Mouse (Mus musculus) WW6 (cell line): ENCODE data around the gene Pcgf3.

Experiments used
- DNase-seq: peaks from one replicate; pipeline ENCODE4 v3.0.0-alpha.2; 2013; ENCODE audit warnings: low read depth, low spot score

The Pcgf3 gene

DNA sequence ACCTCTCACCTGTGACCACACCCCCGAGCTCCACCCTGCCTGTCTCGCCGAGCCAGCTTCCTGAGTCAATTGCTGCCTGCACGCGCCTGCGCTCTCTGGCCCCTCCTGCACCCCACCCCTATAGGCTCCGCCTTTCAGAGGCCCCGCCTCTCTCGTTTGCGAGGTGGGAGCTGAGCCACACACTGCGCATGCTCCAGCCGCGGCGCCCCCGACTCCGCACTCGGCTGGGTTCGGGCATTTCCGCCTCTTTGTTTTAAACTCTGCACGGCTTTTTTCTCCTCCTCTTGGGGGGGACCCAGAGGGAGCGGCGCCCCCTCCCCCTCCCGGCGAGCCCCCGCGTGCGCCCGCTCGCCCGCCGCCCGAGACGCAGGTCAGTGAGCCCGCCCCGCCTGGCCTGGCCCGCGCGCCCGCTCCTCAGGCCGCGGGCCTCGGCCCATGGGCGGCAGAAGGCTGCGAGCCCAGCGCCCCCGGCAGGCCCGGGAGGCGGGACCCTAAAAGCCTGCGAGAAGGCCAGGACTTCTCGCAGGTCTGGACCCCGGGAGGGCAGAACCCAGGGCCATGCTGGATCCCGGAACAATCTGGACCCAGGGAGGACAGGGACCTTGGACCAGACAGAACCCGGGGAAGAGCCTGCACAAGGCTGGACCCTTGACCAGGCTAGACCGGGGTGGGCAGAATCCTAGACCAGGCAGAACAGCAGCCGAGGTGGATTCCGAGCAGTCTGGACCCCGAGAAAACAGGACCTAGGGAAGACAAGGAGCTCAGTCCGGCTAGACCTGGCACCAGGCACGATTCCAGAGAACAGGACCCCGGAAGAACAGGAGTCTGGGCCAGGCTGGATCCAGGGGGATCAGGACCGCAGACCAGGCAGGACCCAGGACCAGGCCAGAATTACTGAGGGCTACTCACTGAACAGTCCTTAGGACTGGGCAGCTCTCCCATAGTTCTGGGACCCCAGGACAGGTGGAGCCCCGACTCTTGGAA lies at the start of gene Pcgf3:
Gene Pcgf3, plus strand, starts transcription at position 151 of the 984 bp plus-strand sequence.
- peak; percentile 90 for DNase-seq

DNA sequence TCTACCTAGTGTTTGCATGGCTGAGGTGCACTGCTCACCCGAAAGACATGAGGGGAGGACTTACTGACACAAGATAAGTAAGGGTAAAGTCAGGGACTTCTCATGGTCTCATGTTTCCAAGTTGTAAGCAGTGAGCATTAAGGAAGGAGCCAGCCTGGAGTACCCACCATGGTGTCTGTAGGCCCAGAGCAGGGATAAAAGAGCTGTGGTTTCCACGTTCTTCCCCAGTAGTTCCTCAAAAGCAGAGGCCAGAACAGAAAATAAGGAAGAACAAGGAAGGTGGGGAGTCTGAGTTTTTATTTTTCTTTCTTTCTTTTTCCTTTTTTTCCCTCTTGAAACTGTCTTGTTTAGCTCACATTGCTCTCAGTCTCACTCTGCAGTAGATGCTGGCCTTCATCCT lies 46.3 kb upstream of the Pcgf3 start:
- DNase-seq, result no peak

DNA sequence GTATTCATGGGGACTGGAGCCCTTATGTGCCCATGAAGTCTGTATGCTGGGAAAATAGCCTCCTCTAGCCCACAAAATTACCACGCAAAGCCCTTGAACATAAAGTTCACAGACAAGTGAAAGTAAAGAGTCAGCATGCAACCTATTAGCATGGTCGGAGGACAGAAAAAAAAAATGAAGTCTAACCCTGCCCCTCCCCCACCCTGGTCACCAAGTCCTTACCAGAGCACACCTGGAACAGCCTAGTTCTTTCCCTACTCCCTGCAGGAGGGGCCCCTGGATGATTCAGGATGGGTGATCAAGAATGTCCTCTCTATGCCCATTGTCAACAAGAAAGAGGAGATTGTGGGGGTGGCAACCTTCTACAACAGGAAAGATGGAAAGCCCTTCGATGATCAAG lies 38.3 kb upstream of the Pcgf3 start:
- DNase-seq, result no peak

DNA sequence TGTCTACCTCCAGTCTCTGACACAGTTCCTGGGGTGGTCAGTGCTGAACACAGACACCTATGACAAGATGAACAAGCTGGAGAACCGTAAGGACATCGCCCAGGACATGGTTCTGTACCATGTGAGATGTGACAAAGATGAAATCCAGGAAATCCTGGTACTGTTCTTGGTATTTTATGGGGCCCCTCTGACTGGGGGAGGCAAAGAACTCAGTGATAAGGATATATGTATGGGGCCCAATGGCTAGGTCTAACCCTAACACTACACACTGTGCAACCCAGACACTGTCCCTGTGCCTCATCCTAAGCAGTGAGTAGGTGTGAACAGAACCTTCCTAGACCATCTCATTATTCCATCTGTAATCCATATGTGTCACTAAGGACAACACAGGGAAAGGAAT lies 37.6 kb upstream of the Pcgf3 start:
- no peak for DNase-seq

DNA sequence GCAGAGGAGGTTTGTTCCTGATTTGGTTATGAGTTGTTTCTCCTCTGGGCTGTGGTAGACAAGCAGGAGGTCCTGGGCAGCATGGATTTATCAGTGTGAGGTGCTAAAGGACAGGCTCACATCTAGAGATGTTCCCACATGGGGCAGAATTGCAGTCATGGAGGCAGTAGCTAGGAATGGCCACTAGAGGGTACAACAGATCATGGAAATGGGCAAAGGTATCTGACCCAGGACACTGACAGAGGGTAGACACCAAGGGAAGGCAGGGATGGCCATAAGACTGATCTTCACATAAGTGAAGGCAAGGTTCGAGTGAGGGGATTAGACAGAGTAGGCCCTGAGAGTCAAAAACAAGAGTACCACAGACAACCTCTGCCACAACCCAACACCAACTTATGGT lies 33.8 kb upstream of the Pcgf3 start:
- peak; percentile 33 for DNase-seq

DNA sequence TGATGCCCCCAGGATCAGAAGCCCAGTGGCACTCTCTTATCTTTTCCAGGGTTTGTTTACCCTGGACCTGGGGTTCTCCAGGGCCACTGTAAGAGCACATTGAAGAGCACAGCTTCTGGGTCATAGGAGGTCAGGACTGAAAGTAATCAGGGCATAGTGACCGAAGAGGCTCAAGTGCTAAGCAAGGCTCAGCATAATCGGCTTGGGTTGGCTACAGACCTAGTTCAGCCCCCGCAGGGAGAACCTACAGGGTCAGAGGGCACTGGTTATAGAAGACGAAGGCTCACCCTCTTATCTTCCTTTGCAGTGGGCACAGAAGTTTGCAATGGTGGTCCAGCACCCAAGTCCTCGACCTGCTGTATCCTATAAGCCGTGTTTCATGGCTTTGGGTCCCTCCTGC lies 29.8 kb upstream of the Pcgf3 start:
- no peak for DNase-seq

DNA sequence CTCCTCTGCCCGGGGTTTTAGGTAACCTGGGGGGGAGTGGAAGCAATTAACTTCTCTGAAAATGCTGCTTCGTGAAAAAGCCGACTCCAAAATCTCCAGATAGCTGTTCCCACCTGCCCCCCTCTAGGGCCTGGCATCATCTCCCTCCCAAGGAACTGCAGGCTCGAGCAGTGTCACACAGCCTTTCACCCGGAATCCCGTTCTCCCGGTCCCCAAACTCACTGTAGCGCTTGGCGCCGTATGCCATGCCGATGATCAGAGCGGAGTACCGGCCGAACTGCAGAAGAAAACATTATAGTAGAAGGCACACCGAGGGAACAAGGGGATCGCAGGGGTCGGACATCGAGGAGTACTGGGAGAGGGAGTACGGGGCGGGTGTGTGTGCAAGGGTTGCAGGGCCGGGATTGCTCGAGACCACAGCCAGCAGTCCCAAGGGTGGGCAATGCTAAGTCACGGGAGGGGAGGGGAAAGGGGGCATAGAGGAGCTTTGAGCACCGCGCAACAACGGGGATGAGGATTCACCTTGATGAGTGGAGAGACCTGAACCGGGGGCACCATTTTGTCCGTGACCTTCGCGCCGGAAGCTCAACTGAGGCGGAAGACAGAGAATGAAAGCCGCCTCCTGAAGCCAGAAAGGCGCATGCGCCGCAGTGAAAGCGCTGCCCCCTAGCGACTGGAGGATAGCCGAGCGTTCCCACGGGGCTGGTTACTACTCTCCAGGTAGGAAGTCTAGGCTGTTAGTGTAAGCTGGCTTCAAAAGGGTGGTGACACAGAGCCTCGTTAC lies 27.0 kb upstream of the Pcgf3 start, which contains the start of gene Atp5k:
Gene Atp5k, minus strand, starts transcription at position 645 of the 784 bp plus-strand sequence.
- peak; percentile 83 for DNase-seq

DNA sequence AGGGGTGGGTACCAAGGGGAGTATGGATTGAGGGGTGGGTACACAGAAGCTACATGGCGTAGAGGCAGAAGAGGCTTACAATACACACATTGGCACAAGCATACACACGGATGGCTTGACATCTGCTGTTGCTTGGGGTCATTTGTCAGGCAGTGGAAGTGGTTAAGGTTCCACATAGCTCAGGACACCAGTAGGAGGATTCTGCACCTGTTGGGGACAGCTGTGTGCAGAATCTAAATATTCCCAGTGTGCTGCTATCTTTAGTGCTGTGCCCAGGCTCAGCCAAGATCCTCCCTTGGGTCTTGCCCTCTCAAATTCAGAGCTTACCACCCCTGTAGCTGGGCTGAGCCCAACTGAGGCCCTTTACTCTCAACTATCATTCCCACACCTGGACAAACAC lies 24.9 kb upstream of the Pcgf3 start:
- no peak for DNase-seq

DNA sequence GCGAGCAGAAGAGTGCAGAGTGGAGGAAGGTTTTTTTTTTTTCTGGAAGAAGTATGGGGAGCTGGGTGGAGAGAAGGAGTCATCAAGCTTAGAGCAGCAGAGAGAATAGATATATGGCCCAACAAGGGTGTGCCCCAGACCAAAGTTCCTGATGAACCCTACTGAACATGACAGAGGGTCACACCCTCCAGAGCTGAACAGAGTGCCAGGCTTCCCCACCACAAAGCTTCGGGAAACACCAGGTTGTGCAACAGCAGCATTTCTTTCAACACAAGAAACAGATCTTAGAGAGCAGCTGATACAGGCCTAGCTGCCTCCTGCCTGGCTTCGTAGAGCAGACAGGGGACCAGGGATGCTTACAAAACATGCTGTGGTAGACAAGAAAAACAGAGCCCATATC lies 14.1 kb upstream of the Pcgf3 start:
- no peak for DNase-seq

DNA sequence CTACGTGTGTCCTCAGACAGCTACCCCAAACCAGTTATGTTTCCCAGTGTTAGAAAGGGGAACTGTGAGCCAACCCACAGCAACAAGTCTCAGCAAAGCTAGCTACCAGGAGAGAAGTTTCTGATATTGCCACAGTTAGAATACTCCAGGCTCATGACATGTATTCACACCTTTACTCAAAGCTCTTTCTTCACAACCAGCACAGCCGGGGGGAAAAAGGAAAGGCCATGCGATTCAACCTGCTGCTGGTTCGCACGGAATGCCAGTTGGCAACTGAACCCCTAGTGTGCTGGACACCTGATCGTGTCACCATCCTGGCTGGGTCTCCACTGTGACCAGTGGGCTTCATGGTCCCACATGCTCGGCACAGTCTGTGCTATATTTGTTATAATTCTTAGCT lies 13.2 kb upstream of the Pcgf3 start:
- no peak for DNase-seq

DNA sequence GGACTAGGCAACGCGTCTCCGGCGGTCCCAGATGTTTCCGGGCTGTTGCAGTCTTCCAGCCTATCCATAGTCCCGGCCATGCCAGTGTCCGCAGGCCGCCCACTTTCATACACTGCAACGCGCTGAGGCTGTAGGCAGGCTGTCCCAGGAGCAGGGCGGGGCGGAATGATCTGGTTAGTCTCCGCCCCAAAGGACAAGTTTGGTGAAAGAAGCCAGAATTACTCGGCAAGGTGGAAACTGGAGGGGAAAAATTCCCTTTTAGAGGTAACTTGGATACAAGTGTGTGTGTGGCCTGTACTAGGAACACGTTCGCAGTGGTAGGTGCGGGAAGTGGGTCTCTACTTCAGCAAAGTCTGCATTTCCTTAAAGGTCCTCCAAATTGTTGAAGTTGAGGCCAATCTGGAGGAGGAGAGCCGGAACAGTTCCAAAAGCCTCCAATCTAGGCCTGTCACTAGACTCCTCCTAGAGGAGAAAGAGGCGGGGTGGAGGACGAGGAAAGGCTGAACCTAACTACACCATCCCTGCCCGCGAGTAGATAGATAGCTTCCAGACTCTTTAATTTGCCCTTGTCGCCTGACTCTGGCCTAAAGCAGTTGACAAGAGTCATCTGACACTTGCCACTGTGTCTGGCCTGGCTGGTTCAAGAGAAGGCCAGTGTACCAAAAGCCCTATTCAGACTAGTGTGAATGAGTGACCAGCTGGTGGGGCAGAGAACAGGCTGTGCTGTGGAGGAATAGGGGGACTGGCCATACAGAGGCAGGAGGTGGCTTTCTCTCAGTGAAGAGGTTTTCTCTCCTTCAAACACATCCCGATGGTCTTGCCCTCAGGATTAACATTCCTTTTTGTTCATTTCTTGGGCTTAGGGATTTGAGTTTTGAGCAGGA lies 12.0 kb upstream of the Pcgf3 start, which contains the start of gene Mfsd7a:
Gene Mfsd7a, minus strand, starts transcription at position 107 of the 884 bp plus-strand sequence.
- DNase-seq, result no peak

DNA sequence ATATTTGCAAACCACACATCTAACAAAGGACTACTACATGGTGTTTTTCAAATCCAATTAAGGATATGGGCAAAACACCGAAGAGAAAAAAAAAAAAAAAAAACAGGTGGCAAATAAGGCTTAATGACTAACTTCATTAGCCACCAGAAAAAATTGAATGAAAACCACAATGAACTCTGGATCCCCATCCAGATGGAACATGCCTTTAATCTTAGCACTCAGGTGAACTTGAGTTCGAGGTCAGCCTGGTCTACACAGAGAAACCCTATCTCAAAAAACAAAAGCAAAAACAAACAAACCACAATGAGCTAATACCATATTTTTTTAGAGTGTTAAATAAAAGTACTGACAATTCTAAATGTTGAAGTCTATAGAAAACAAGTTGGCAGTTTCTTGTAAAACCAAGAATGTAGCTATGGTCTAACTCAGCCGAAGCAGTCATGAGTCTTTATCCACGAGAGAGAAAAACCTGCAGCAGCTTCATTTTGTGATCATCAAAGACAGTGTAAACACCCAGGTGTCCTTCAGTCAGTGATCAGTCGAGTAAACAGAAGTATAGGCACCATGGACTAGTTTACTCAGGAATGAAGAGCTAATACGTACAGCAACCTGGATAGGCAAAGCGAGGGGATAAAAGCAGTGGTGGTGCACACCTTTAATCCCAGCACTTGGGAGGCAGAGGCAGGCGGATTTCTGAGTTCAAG lies 10.0 kb upstream of the Pcgf3 start:
- DNase-seq, result no peak

DNA sequence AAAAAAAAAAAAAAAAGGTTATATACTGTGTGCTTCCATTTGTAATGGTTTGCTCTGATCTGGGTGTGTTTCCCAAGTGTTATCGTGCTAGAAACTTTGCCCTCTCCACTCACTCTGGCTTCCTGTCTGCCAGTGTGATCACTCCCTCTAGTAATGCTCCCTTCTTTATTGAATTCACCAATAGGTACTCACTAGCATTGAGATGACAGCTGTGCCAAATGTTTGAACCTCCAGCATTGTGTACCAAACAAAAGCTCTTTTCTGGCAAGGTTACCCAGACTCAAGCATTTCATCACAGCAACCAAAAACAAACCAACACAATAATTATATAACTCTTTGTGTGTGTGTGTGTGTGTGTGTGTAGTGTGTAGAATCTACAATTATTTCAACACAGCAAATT lies 9.4 kb upstream of the Pcgf3 start:
- no peak for DNase-seq

DNA sequence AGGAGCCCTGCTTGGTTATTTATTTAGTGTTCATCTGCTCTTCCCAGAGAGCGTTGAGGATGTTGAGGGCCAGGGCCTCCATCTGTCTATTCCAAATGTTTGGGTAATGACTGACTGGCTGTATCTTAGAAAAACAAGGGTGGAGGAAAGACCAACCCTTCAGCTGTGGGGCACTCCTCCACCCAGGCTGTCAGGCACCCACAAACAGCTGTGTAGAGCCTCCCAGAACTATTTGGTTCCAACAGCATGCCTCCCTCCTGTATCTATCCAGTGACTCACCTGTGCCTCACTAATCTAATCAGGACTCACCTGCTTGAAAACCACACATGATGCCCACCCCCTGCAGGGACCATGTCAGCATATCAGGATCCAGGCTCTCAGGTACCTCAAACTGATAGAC lies 8.6 kb upstream of the Pcgf3 start:
- no peak for DNase-seq

DNA sequence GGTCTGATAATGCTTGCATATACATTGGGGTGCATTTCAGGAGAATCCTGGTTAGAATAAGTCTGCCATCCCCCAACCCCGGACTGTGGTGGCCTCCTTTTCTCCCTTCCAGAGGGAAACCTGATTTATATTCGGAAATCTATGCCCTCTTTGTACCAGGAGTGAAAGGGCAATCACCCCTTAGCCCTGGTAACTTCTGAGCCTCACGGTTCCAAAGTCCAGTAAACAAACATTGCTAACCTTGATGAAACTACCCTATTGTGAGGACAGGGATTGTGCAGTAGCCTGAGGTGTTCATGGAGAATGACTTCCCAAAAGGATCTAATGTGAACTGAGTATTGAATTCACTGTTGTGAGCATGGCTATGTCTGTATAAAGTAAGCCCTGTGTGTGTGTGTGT lies 6.9 kb upstream of the Pcgf3 start:
- DNase-seq, result no peak

DNA sequence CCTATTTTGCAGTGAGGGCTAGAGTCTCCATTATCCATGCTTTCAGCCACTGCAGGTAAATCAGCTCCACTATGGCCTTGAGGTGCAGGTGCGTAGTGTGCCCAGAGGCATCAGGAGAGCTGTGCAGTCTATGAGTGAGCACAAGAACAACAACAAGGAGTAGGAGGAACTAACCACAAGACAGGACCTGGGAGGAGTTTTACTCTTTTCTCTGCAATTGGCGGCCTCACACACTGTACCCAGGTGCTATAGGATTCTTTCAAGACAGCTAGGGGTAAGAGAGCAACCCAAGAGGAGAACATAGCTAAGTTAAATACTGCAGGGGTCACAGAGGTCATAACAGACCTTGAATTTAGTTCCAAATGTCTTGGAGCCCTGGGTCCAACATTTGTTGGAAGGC lies 2.3 kb upstream of the Pcgf3 start:
- no peak for DNase-seq

DNA sequence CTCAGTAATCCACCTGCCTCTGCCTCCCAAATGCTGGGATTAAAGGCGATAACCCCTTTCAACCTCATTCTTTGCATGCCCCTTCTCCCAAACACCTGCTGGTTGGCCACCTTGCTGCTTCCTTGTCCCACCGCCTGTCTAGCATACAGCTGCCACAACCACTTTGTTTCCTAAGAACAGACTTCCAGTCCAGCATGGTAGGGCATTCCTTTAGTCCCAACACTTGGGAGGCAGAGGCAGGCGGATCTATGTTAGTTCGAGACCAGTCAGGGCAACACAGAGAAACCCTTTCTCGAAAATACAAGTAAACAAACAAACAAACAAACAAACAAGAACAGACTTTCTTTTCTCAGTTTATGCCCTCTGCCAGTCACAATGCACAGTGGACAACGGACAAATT lies 571 bp upstream of the Pcgf3 start:
- no peak for DNase-seq

DNA sequence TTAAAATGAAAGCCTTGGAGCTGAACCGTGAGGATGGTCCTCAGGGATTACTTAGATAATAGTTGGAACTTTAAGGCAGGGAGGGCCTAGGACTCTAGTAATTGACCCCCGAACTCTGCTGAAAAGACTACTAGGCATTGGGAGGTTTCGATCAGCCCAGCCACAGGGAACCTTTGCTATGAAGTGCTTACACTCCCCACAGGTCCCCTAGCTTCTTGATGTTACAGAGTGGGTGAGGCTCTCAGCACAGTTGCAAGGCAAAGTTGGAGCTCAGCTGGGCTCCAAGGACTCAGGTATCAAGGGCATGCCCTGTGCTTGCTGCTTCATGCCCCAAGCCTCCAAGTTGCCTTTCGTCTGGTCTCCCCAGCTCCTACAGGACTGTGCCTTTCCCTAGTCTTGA lies 1.4 kb downstream of the Pcgf3 start:
- no peak for DNase-seq

DNA sequence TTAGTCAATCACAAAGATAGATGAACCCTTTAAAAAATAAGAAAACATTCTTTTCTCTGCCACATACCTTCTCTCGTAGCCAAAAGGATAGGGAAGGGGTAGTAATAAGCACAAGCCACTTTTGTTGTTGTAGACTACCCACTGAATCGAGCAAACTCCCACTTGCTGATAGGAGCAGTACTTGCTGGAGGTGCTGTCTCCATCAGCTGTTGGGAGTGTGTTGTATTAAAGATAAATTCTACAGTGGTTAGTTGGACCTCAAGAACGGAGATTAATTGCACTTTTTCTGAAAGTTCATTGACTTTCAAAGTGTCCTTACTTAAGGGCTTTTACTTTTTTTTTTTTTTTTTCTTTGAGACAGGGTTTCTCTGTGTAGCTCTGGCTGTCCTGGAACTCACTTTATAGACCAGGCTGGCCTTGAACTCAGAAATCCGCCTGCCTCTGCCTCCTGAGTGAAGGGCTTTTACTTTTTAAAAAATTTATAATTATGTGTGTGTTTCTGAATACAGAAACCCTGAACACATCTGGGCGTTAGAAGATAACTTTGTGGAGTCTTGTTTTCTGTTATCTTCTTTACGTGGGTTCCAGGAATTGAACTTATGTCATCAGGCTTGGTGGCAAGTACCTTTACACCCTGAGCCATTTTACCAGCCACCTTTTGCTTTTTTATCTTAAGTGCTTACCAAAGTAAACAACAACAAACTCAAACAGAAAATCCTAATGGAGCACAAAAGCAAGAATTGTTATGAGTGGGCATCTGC lies 4.3 kb downstream of the Pcgf3 start:
- DNase-seq, result no peak

DNA sequence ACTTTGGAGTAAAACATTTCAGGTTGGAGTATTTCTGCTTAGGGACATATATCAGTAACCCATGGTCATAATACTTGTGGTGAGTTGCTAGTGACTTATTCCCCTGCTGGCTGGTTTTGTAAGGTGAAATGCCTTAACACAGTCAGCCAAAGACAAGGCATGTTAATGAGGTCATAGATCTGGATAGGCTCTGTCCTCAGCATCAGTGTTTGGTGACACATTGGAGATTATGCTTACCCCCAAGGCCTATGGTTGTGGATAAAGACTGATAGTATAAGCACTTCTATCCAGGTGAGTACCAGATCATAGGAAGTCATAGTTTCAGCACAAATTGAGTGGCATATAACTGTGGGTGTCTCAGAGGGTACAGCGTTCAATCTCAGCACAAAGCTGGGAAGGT lies 5.6 kb downstream of the Pcgf3 start:
- DNase-seq, result no peak
